Mouse (Mus musculus) left cerebral cortex, adult 11 months (tissue): ENCODE measurements around the gene Vnn3.

Experiments
- DNase-seq: peaks from one replicate; pipeline ENCODE4 v3.0.0; 2022; ENCODE audit warnings: low spot score

Vnn3 gene

GRCm38 (mm10) chr10:23851228-23851912 is at the start of gene Vnn3:
Gene Vnn3, plus strand, starts transcription at chr10:23851462.
- DNase-seq, result no peak

- DNase-seq, result no peak
These were observed 48.4 kb upstream of the Vnn3 start for GRCm38 (mm10) chr10:23802911-23803310.

- DNase-seq, result no peak
These were observed 46.6 kb upstream of the Vnn3 start for GRCm38 (mm10) chr10:23804665-23805064.

- no peak for DNase-seq
These were observed 45.1 kb upstream of the Vnn3 start for GRCm38 (mm10) chr10:23806201-23806600.

- no peak for DNase-seq
These were observed 39.4 kb upstream of the Vnn3 start for GRCm38 (mm10) chr10:23811635-23812437.

GRCm38 (mm10) chr10:23812438-23812759 is 38.9 kb upstream of the Vnn3 start:
- DNase-seq, result no peak

GRCm38 (mm10) chr10:23812852-23813766 is 38.2 kb upstream of the Vnn3 start:
- no peak for DNase-seq

GRCm38 (mm10) chr10:23815168-23815567 is 36.1 kb upstream of the Vnn3 start:
- DNase-seq, result peak; percentile 63

- no peak for DNase-seq
These were observed 35.0 kb upstream of the Vnn3 start for GRCm38 (mm10) chr10:23816241-23816640.

- no peak for DNase-seq
These were observed 24.7 kb upstream of the Vnn3 start for GRCm38 (mm10) chr10:23826516-23826915.

GRCm38 (mm10) chr10:23836003-23836964 is 15.0 kb upstream of the Vnn3 start:
- no peak for DNase-seq

- no peak for DNase-seq
These were observed 14.1 kb upstream of the Vnn3 start for GRCm38 (mm10) chr10:23837115-23837514.

GRCm38 (mm10) chr10:23838910-23839309 is 12.4 kb upstream of the Vnn3 start:
- no peak for DNase-seq

- no peak for DNase-seq
These were observed 11.9 kb upstream of the Vnn3 start for GRCm38 (mm10) chr10:23839368-23839767.

GRCm38 (mm10) chr10:23840496-23840895 is 10.8 kb upstream of the Vnn3 start:
- DNase-seq, result no peak

- DNase-seq, result no peak
These were observed 834 bp downstream of the Vnn3 start for GRCm38 (mm10) chr10:23852096-23852495.

- DNase-seq, result no peak
These were observed 13.4 kb downstream of the Vnn3 start for GRCm38 (mm10) chr10:23864362-23865312.

- DNase-seq, result no peak
These were observed 29.4 kb downstream of the Vnn3 start for GRCm38 (mm10) chr10:23880695-23881094.

- DNase-seq, result no peak
These were observed 33.6 kb downstream of the Vnn3 start for GRCm38 (mm10) chr10:23884910-23885309.

- no peak for DNase-seq
These were observed 34.8 kb downstream of the Vnn3 start for GRCm38 (mm10) chr10:23886060-23886459.
